Mouse (Mus musculus) midbrain, embryonic 11.5 days (tissue): ENCODE data around the gene Cobl. TPM values are rescaled to one million over a fixed set of nuclear protein-coding genes. Genes with fewer than 3 reads are reported as not detected.

Experiments used
- ATAC-seq: fragments of 200-750 bp; cut with Nextera tagmentation; 2 replicates; pipeline ENCODE4 v1.8.0; 2017; ENCODE audit warnings: moderate TSS enrichment, moderate library complexity; ENCODE audit not compliant: low FRiP score
- DNase-seq: peaks from one replicate; pipeline ENCODE4 v3.0.0; 2015; ENCODE audit warnings: low spot score; ENCODE audit errors: missing footprints
- H3K27ac ChIP-seq: fragments of 300-500 bp; sonication (generic); 2 replicates; pipeline ENCODE4 v1.5.1; 2014; ENCODE audit warnings: low read depth, low read length
- H3K27me3 ChIP-seq: fragments of 300-500 bp; sonication (generic); 2 replicates; pipeline ENCODE4 v1.6.1; 2014; ENCODE audit warnings: mild to moderate bottlenecking, low read length, moderate library complexity, mixed read lengths; ENCODE audit not compliant: control insufficient read depth, insufficient read depth
- H3K36me3 ChIP-seq: fragments of 300-500 bp; sonication (generic); 2 replicates; pipeline ENCODE4 v1.6.1; 2014; ENCODE audit warnings: mild to moderate bottlenecking, low read length, moderate library complexity, mixed read lengths; ENCODE audit not compliant: control insufficient read depth, insufficient read depth
- H3K4me1 ChIP-seq: fragments of 300-500 bp; sonication (generic); 2 replicates; pipeline ENCODE4 v1.6.1; 2014; ENCODE audit warnings: low read length; ENCODE audit not compliant: control insufficient read depth, insufficient read depth
- H3K4me2 ChIP-seq: fragments of 300-500 bp; sonication (generic); 2 replicates; pipeline ENCODE4 v1.6.1; 2014; ENCODE audit warnings: mild to moderate bottlenecking, moderate library complexity
- H3K4me3 ChIP-seq: fragments of 300-500 bp; sonication (generic); 2 replicates; pipeline ENCODE4 v1.5.1; 2014; ENCODE audit warnings: low read depth, low read length
- H3K9ac ChIP-seq: fragments of 300-500 bp; sonication (generic); 2 replicates; pipeline ENCODE4 v1.6.1; 2014; ENCODE audit warnings: low read length
- H3K9me3 ChIP-seq: fragments of 300-500 bp; sonication (generic); 2 replicates; pipeline ENCODE4 v1.6.1; 2016; ENCODE audit warnings: low read length; ENCODE audit not compliant: control insufficient read depth
- WGBS: fragments of 180-500 bp; shearing (Covaris S2); extraction: QIAGEN DNeasy Blood & Tissue Kit; methylation state at CpG from one replicate; pipeline ENCODE4 v1.1.7; 2014; 5-methylcytosine and 5-hydroxymethylcytosine counted together
- polyA plus RNA-seq: library from polyadenylated mRNA; unstranded; fragments of >200 nt; fragmentation: Nextera tagmentation; extraction: Ambion mirVana; gene quantifications from 2 replicates; pipeline ENCODE4 v1.2.1, GENCODE M21; 2014

Cobl gene
- polyA plus RNA-seq, 1 experiment from 2014 or later, result 3.4 TPM

DNA sequence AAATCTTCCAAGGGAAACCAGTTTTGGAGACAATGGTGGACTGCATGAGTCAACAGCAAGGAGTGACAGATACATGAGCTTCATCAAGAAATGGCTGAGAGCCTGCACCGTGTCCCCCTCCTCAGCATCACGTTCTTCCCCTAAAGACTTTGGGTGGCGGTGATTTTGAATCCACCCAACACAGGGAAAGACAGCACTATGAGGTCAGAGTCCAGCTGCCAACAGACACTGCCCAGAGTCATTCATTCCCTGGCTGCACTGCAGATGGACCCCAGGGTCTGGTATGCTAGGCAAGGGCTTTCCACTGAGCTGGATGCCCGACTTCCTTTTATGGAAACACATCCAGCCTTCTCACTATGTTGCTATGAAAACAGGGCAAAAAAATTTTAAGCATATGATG is 106.2 kb downstream of the Cobl start:
- 73% methylated on average over 4 of the region's 4 CpGs for WGBS
- H3K9me3 ChIP-seq, result no peaks in the 10 kb centered on the region
- no peak overlapping the region for H3K4me3 ChIP-seq
- H3K36me3 ChIP-seq, result no peaks in the 10 kb centered on the region
- H3K27ac ChIP-seq, result no peak overlapping the region
- H3K9ac ChIP-seq, result no peak overlapping the region
- no peak overlapping the region for H3K4me2 ChIP-seq
- H3K27me3 ChIP-seq, result no peaks in the 10 kb centered on the region
- no peak for ATAC-seq
- DNase-seq, result peak; percentile 64
- H3K4me1 ChIP-seq, result no peaks in the 10 kb centered on the region

DNA sequence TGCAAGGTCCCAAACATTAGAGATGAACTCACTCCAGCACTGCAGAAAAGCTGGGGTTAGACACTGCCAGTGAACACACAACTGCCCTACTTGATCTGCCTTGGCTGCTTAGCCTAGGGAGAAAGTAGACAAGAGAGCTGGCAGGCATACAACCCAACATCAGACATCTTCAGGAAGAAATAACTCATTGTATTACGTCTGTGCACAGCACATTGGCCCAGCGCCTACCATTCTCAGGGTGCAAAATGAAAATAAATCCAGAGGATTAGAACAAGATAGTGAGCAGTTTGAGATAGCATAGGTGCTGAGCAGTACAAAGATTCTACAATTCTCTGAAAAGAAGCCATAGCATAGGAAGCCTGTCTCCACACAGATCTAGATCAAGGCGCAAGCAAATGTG is 109.1 kb downstream of the Cobl start:
- Histone ChIP-seq H3K4me1 (no peaks in the 10 kb centered on the region; the same call in 1 of the 2 replicates), H3K36me3 (no peaks in the 10 kb centered on the region), H3K4me2 (no peak overlapping the region), H3K27ac (no peak overlapping the region), H3K4me3 (no peak overlapping the region), H3K9ac (no peak overlapping the region), H3K27me3 (no peaks in the 10 kb centered on the region), H3K9me3 (no peaks in the 10 kb centered on the region)
- ATAC-seq (no peak), DNase-seq (peak; percentile 6)
- WGBS, result 89% methylated on average over 3 of the region's 3 CpGs

DNA sequence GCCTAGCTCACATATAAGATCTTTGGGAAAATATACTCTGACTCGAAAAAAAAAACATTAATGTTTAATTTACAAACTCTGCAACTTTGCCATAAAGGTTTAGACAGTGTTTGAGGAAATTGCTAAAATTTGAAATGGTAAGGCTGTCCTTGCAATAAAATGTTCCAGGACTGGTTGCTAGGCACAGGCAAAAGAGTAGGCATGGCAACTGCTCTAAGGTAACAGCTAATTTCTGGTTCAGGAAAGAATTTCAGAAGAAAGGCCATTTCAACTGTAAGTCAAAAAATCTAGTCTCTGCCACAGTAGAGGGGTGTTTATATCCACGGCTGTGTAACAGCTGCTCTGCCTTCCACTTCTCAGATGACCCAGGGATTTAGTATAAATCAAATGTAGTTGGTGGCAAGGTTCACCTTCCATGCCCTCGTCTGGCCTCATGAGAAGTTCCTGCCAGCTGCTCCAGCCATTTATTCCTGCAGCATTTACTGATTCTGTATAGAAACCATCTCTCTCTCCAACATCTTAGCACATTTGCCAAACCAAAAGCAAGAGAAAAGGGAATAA is 113.7 kb downstream of the Cobl start:
- H3K36me3 ChIP-seq, result no peaks in the 10 kb centered on the region
- H3K4me1 ChIP-seq, result no peaks in the 10 kb centered on the region; the same call in 1 of the 2 replicates
- H3K9ac ChIP-seq, result no peak overlapping the region
- DNase-seq, result peak; percentile 80
- ATAC-seq, result no peak
- H3K4me3 ChIP-seq, result no peak overlapping the region
- H3K4me2 ChIP-seq, result no peak overlapping the region
- H3K27ac ChIP-seq, result no peak overlapping the region
- no peaks in the 10 kb centered on the region for H3K27me3 ChIP-seq
- H3K9me3 ChIP-seq, result no peaks in the 10 kb centered on the region
- 58% methylated on average over 3 of the region's 3 CpGs for WGBS

DNA sequence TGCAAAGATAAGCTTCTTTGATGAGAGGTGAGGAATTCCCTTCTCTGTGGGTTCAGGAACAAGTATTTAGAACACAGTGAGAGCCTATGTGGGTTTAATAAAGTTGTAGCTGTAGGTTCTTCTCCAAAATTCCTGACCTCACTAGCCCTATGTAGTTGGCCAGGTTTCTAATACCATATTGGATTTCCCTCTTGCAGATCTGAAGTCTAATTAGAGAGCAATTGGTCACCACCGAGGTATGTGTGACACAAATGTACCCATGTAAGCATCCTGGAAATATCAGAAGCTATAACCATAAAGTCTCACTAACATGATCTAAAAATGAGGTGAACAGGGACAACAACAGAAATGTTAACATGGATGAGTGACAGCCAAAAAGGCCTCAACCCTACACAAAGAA is 114.7 kb downstream of the Cobl start:
- ATAC-seq (no peak), DNase-seq (no peak)
- H3K4me3 ChIP-seq, result no peak overlapping the region
- H3K36me3 ChIP-seq, result no peaks in the 10 kb centered on the region
- no peaks in the 10 kb centered on the region for H3K27me3 ChIP-seq
- 86% methylated on average over 1 of the region's 1 CpGs for WGBS
- H3K9me3 ChIP-seq, result no peaks in the 10 kb centered on the region
- H3K27ac ChIP-seq, result no peak overlapping the region
- H3K4me1 ChIP-seq, result no peaks in the 10 kb centered on the region; the same call in 1 of the 2 replicates
- H3K9ac ChIP-seq, result no peak overlapping the region
- H3K4me2 ChIP-seq, result no peak overlapping the region

DNA sequence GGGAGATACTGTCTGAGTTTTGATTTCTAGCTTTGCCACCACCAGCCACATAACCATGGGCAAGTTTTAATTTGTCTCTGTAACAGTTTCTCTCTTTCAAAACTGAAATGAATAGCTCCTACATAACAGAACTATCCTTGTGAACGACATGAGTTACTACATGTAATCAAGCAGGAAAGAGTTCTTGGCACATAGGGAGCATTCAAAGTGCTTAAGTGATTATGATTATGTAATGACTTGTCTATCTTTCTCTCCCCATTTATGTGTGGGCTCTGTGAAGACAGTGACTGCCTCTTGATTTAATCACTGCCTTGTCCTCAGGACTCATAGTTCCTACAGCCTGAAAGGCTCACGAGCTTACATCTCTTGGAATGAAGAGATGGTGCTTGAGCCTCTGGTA is 118.3 kb downstream of the Cobl start:
- Histone ChIP-seq H3K4me3 (no peak overlapping the region), H3K9me3 (no peaks in the 10 kb centered on the region), H3K27me3 (no peaks in the 10 kb centered on the region), H3K4me2 (no peak overlapping the region), H3K36me3 (no peaks in the 10 kb centered on the region), H3K4me1 (no peaks in the 10 kb centered on the region; the same call in 1 of the 2 replicates), H3K27ac (no peak overlapping the region), H3K9ac (no peak overlapping the region)
- DNase-seq (peak; percentile 59), ATAC-seq (no peak)
- 84% methylated on average over 2 of the region's 2 CpGs for WGBS

DNA sequence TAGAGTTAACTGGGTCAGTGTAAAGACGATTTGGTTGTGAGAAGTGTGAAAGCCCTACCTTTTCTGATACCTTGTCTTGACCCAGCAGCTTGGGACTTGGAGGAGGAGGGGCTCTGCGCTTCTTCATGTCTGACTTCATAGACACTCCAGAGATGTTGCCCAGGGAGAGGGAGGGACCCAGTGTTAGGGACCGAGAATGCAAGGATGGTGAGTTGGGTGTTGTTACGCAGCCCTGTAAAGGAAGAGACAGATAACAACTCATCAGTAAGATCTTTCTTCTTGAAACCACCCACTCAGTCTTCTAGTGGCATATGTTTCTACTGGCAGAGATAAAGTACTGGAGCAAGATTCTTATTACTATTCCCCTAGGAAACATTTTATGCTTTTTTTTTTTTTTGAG is 121.1 kb downstream of the Cobl start:
- H3K4me3 ChIP-seq, result no peak overlapping the region
- ATAC-seq (no peak), DNase-seq (no peak)
- no peak overlapping the region for H3K4me2 ChIP-seq
- H3K36me3 ChIP-seq, result no peaks in the 10 kb centered on the region
- WGBS, result 86% methylated on average over 4 of the region's 4 CpGs
- H3K9me3 ChIP-seq, result no peaks in the 10 kb centered on the region
- H3K27ac ChIP-seq, result no peak overlapping the region
- H3K27me3 ChIP-seq, result no peaks in the 10 kb centered on the region
- no peaks in the 10 kb centered on the region for H3K4me1 ChIP-seq
- H3K9ac ChIP-seq, result no peak overlapping the region

DNA sequence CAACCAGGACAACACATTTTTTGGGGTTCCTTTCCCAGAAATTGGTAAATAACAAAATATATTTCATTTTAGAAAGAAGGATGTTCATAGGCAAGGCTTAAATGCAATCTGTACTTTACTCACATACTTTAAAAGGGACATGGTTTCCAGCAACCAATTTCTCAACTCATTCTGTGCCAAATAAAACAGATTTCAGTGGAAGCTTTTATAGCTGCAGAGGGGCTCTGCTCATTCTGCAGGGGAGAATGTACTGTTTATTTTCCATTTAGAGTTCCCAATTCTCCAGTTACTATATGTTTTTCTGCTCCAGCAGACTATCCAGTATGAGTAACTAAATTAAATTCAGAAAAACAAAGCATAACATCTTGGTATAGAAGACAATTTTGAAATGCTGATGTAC is 124.1 kb downstream of the Cobl start:
- H3K9me3 ChIP-seq, result no peaks in the 10 kb centered on the region
- no peak overlapping the region for H3K27ac ChIP-seq
- ATAC-seq (no peak), DNase-seq (peak; percentile 67)
- H3K4me1 ChIP-seq, result no peaks in the 10 kb centered on the region
- H3K4me2 ChIP-seq, result no peak overlapping the region
- H3K27me3 ChIP-seq, result no peaks in the 10 kb centered on the region
- H3K36me3 ChIP-seq, result no peaks in the 10 kb centered on the region
- H3K9ac ChIP-seq, result no peak overlapping the region
- H3K4me3 ChIP-seq, result no peak overlapping the region

DNA sequence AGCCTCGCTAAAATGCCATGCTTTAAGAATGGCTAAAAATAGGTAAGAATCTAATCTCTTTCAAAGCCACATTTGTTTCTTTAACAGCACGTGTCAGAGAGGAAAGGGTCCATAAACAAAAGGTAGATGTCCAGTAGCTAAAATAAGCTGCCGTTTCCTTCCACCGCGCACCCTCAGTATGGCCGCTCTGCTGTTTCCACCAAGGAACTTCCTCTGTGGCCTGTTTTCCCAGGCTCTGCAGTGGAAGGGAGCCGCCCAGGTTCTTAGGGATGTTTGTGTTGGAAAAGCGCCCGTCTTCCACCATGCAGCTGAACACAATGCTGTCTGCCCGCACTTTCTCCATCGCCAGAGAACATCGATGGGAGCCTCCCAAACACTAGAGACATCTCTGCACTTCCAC is 128.6 kb downstream of the Cobl start:
- 74% methylated on average over 12 of the region's 12 CpGs for WGBS
- Histone ChIP-seq H3K4me3 (no peak overlapping the region), H3K9ac (no peak overlapping the region), H3K9me3 (no peaks in the 10 kb centered on the region), H3K4me1 (no peaks in the 10 kb centered on the region), H3K27ac (no peak overlapping the region), H3K27me3 (no peaks in the 10 kb centered on the region), H3K36me3 (no peaks in the 10 kb centered on the region), H3K4me2 (no peak overlapping the region)
- no peak; the same call in 1 of the 2 replicates for ATAC-seq
- DNase-seq, result no peak

DNA sequence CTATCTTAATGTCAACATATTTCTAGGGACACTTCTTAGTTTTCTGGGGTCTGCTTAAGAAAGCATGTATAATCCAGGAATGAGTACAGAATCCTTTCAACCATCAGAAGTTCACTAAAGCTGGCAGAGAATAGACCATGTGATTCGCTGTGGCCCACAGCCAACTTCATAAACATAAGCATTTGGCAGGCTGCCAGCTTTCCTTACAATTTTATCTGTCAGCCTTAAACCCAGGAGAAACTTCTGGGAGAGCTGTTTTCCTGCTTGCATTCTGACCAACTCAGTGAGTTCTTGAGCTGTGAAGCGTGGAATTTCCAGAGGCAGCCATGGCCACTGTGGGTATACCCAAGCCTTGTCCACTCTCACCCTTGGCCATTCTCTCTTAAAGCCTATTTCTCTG is 132.8 kb downstream of the Cobl start:
- no peaks in the 10 kb centered on the region for H3K27me3 ChIP-seq
- 85% methylated on average over 2 of the region's 2 CpGs for WGBS
- no peak for ATAC-seq
- no peak overlapping the region for H3K4me3 ChIP-seq
- H3K9me3 ChIP-seq, result no peaks in the 10 kb centered on the region
- H3K4me2 ChIP-seq, result no peak overlapping the region
- no peak overlapping the region for H3K27ac ChIP-seq
- H3K36me3 ChIP-seq, result no peaks in the 10 kb centered on the region
- no peak overlapping the region for H3K9ac ChIP-seq
- H3K4me1 ChIP-seq, result no peaks in the 10 kb centered on the region
- peak; percentile 85 for DNase-seq
